Mouse (Mus musculus): ENCODE measurements at regions not wholly inside any gene's neighbourhood (a gene's known extent, or its start where the extent isn't known, plus 50 kb on each side); places are given as distances from the start of the nearest gene placed in this dataset.

GRCm38 (mm10) chr1:186465526-186465925, 240.3 kb downstream of the Tgfb2 start:
- no peaks in the 10 kb centered on the region for H3K27me3 ChIP-seq (ENCODE audit: control insufficient read depth, insufficient read depth, low read length)
- H3K36me3 ChIP-seq (ENCODE audit: control insufficient read depth, insufficient read depth, low read length) = no peaks in the 10 kb centered on the region
- 86% methylated on average over 5 of the region's 5 CpGs for WGBS (ENCODE audit: insufficient replicate concordance)
- H3K4me2 ChIP-seq = no peak overlapping the region
- no peak overlapping the region for H3K9ac ChIP-seq (ENCODE audit: low read depth, low read length)
- no peaks in the 10 kb centered on the region for H3K4me1 ChIP-seq (ENCODE audit: control insufficient read depth, insufficient read depth, low read length)
- no peak overlapping the region for H3K27ac ChIP-seq (ENCODE audit: low read depth, low read length)
- no peak for ATAC-seq (replicated peaks; ENCODE audit: insufficient number of reproducible peaks, low FRiP score, low TSS enrichment)
- no peak overlapping the region for H3K4me3 ChIP-seq (ENCODE audit: low read depth, low read length)
- H3K9me3 ChIP-seq (replicated peaks; ENCODE audit: control insufficient read depth, low read length) = no peaks in the 10 kb centered on the region

- 69% methylated on average over 10 of the region's 10 CpGs for WGBS (ENCODE audit: insufficient replicate concordance)
- ATAC-seq (replicated peaks; ENCODE audit: insufficient number of reproducible peaks, low FRiP score, low TSS enrichment) = no peak
- 0 out of 2 replicates have a peak, but pooled peaks cover 3% of the 10 kb centered on the region for H3K9me3 ChIP-seq (replicated peaks; ENCODE audit: control insufficient read depth, low read length)
- no peak overlapping the region for H3K4me3 ChIP-seq (ENCODE audit: low read depth, low read length)
- no peaks in the 10 kb centered on the region for H3K4me1 ChIP-seq (ENCODE audit: control insufficient read depth, insufficient read depth, low read length)
- H3K36me3 ChIP-seq (ENCODE audit: control insufficient read depth, insufficient read depth, low read length) = no peaks in the 10 kb centered on the region
- H3K4me2 ChIP-seq = no peak overlapping the region
- no peaks in the 10 kb centered on the region for H3K27me3 ChIP-seq (ENCODE audit: control insufficient read depth, insufficient read depth, low read length)
- H3K9ac ChIP-seq (ENCODE audit: low read depth, low read length) = no peak overlapping the region
- H3K27ac ChIP-seq (ENCODE audit: low read depth, low read length) = no peak overlapping the region
Measured at GRCm38 (mm10) chr1:186460742-186461141, 245.0 kb downstream of the Tgfb2 start.

- ATAC-seq (replicated peaks; ENCODE audit: insufficient number of reproducible peaks, low FRiP score, low TSS enrichment) = no peak
- no peak overlapping the region for H3K4me3 ChIP-seq (ENCODE audit: low read depth, low read length)
- 0 out of 2 replicates have a peak, but pooled peaks cover 3% of the 10 kb centered on the region for H3K9me3 ChIP-seq (replicated peaks; ENCODE audit: control insufficient read depth, low read length)
- no peaks in the 10 kb centered on the region for H3K36me3 ChIP-seq (ENCODE audit: control insufficient read depth, insufficient read depth, low read length)
- no peaks in the 10 kb centered on the region for H3K4me1 ChIP-seq (ENCODE audit: control insufficient read depth, insufficient read depth, low read length)
- 28% methylated on average over 2 of the region's 2 CpGs for WGBS (ENCODE audit: insufficient replicate concordance)
- no peak overlapping the region for H3K9ac ChIP-seq (ENCODE audit: low read depth, low read length)
- H3K27me3 ChIP-seq (ENCODE audit: control insufficient read depth, insufficient read depth, low read length) = no peaks in the 10 kb centered on the region
- no peak overlapping the region for H3K4me2 ChIP-seq
- no peak overlapping the region for H3K27ac ChIP-seq (ENCODE audit: low read depth, low read length)
Measured at GRCm38 (mm10) chr1:186458099-186458637, 247.6 kb downstream of the Tgfb2 start.

GRCm38 (mm10) chr1:186457098-186457497, 248.7 kb downstream of the Tgfb2 start:
- Histone ChIP-seq H3K36me3 (ENCODE audit: control insufficient read depth, insufficient read depth, low read length) (no peaks in the 10 kb centered on the region), H3K9ac (ENCODE audit: low read depth, low read length) (no peak overlapping the region), H3K27me3 (ENCODE audit: control insufficient read depth, insufficient read depth, low read length) (no peaks in the 10 kb centered on the region), H3K9me3 (replicated peaks; ENCODE audit: control insufficient read depth, low read length) (0 out of 2 replicates have a peak, but pooled peaks cover 3% of the 10 kb centered on the region), H3K4me2 (no peak overlapping the region), H3K4me1 (ENCODE audit: control insufficient read depth, insufficient read depth, low read length) (no peaks in the 10 kb centered on the region), H3K4me3 (ENCODE audit: low read depth, low read length) (no peak overlapping the region), H3K27ac (ENCODE audit: low read depth, low read length) (no peak overlapping the region)
- ATAC-seq (replicated peaks; ENCODE audit: insufficient number of reproducible peaks, low FRiP score, low TSS enrichment) = no peak
- WGBS (ENCODE audit: insufficient replicate concordance) = 79% methylated on average over 8 of the region's 8 CpGs

- no peak overlapping the region for H3K4me2 ChIP-seq
- H3K27me3 ChIP-seq (ENCODE audit: control insufficient read depth, insufficient read depth, low read length) = no peaks in the 10 kb centered on the region
- H3K4me3 ChIP-seq (ENCODE audit: low read depth, low read length) = no peak overlapping the region
- H3K27ac ChIP-seq (ENCODE audit: low read depth, low read length) = no peak overlapping the region
- no peaks in the 10 kb centered on the region for H3K4me1 ChIP-seq (ENCODE audit: control insufficient read depth, insufficient read depth, low read length)
- no peak for ATAC-seq (replicated peaks; ENCODE audit: insufficient number of reproducible peaks, low FRiP score, low TSS enrichment)
- no peak overlapping the region for H3K9ac ChIP-seq (ENCODE audit: low read depth, low read length)
- WGBS (ENCODE audit: insufficient replicate concordance) = 97% methylated on average over 3 of the region's 3 CpGs
- H3K9me3 ChIP-seq (replicated peaks; ENCODE audit: control insufficient read depth, low read length) = 0 out of 2 replicates have a peak, but pooled peaks cover 3% of the 10 kb centered on the region
- no peaks in the 10 kb centered on the region for H3K36me3 ChIP-seq (ENCODE audit: control insufficient read depth, insufficient read depth, low read length)
Measured at GRCm38 (mm10) chr1:186456131-186456530, 249.7 kb downstream of the Tgfb2 start.

GRCm38 (mm10) chr1:186455177-186455660, 250.6 kb downstream of the Tgfb2 start:
- ATAC-seq (replicated peaks; ENCODE audit: insufficient number of reproducible peaks, low FRiP score, low TSS enrichment) = no peak
- H3K4me3 ChIP-seq (ENCODE audit: low read depth, low read length) = no peak overlapping the region
- 0 out of 2 replicates have a peak, but pooled peaks cover 3% of the 10 kb centered on the region for H3K9me3 ChIP-seq (replicated peaks; ENCODE audit: control insufficient read depth, low read length)
- no peaks in the 10 kb centered on the region for H3K27me3 ChIP-seq (ENCODE audit: control insufficient read depth, insufficient read depth, low read length)
- no peaks in the 10 kb centered on the region for H3K36me3 ChIP-seq (ENCODE audit: control insufficient read depth, insufficient read depth, low read length)
- no peak overlapping the region for H3K9ac ChIP-seq (ENCODE audit: low read depth, low read length)
- H3K4me2 ChIP-seq = no peak overlapping the region
- H3K27ac ChIP-seq (ENCODE audit: low read depth, low read length) = no peak overlapping the region
- H3K4me1 ChIP-seq (ENCODE audit: control insufficient read depth, insufficient read depth, low read length) = no peaks in the 10 kb centered on the region
- WGBS (ENCODE audit: insufficient replicate concordance) = 70% methylated on average over 7 of the region's 7 CpGs

- no peak for ATAC-seq (replicated peaks; ENCODE audit: insufficient number of reproducible peaks, low FRiP score, low TSS enrichment)
- no peaks in the 10 kb centered on the region for H3K27me3 ChIP-seq (ENCODE audit: control insufficient read depth, insufficient read depth, low read length)
- 52% methylated on average over 4 of the region's 4 CpGs for WGBS (ENCODE audit: insufficient replicate concordance)
- H3K27ac ChIP-seq (ENCODE audit: low read depth, low read length) = no peak overlapping the region
- H3K36me3 ChIP-seq (ENCODE audit: control insufficient read depth, insufficient read depth, low read length) = no peaks in the 10 kb centered on the region
- no peak overlapping the region for H3K9ac ChIP-seq (ENCODE audit: low read depth, low read length)
- 0 out of 2 replicates have a peak, but pooled peaks cover 3% of the 10 kb centered on the region for H3K9me3 ChIP-seq (replicated peaks; ENCODE audit: control insufficient read depth, low read length)
- H3K4me2 ChIP-seq = no peak overlapping the region
- H3K4me1 ChIP-seq (ENCODE audit: control insufficient read depth, insufficient read depth, low read length) = no peaks in the 10 kb centered on the region
- H3K4me3 ChIP-seq (ENCODE audit: low read depth, low read length) = no peak overlapping the region
Measured at GRCm38 (mm10) chr1:186454393-186455085, 251.2 kb downstream of the Tgfb2 start.

- Histone ChIP-seq H3K4me1 (ENCODE audit: control insufficient read depth, insufficient read depth, low read length) (peaks cover 5% of the 10 kb centered on the region; the same call in 1 of the 2 replicates), H3K4me3 (ENCODE audit: low read depth, low read length) (no peak overlapping the region), H3K27me3 (ENCODE audit: control insufficient read depth, insufficient read depth, low read length) (no peaks in the 10 kb centered on the region), H3K27ac (ENCODE audit: low read depth, low read length) (no peak overlapping the region), H3K9ac (ENCODE audit: low read depth, low read length) (no peak overlapping the region), H3K9me3 (replicated peaks; ENCODE audit: control insufficient read depth, low read length) (no peaks in the 10 kb centered on the region), H3K4me2 (no peak overlapping the region), H3K36me3 (ENCODE audit: control insufficient read depth, insufficient read depth, low read length) (no peaks in the 10 kb centered on the region)
- 58% methylated on average over 16 of the region's 16 CpGs for WGBS (ENCODE audit: insufficient replicate concordance)
- ATAC-seq (replicated peaks; ENCODE audit: insufficient number of reproducible peaks, low FRiP score, low TSS enrichment) = no peak
Measured at GRCm38 (mm10) chr1:186448841-186449650, 256.7 kb downstream of the Tgfb2 start.
